Mouse (Mus musculus) G1E (cell line): ENCODE measurements around the gene Actn3.

Experiments
- CTCF ChIP-seq: IDR thresholded peaks from 2 replicates; pipeline ENCODE4 v1.5.1; 2012; ENCODE audit warnings: low read depth, low read length, inconsistent platforms, mixed read lengths
- GATA1 ChIP-seq: IDR thresholded peaks from 2 replicates; pipeline ENCODE4 v1.6.1; 2012; ENCODE audit warnings: borderline replicate concordance, low read length, inconsistent platforms, mixed read lengths
- GATA2 ChIP-seq: IDR thresholded peaks from 2 replicates; pipeline ENCODE4 v1.6.1; 2012; ENCODE audit warnings: low read depth, low read length, inconsistent platforms, borderline replicate concordance
- POLR2AphosphoS5 ChIP-seq: IDR thresholded peaks from 2 replicates; pipeline ENCODE4 v1.6.1; 2012; ENCODE audit warnings: low read depth, low read length, inconsistent platforms; ENCODE audit not compliant: insufficient replicate concordance
- TAL1 ChIP-seq: conservative IDR thresholded peaks from 2 replicates; pipeline ENCODE4 v1.6.1; 2012; ENCODE audit warnings: low read depth, low read length, inconsistent platforms, mixed read lengths

DNA sequence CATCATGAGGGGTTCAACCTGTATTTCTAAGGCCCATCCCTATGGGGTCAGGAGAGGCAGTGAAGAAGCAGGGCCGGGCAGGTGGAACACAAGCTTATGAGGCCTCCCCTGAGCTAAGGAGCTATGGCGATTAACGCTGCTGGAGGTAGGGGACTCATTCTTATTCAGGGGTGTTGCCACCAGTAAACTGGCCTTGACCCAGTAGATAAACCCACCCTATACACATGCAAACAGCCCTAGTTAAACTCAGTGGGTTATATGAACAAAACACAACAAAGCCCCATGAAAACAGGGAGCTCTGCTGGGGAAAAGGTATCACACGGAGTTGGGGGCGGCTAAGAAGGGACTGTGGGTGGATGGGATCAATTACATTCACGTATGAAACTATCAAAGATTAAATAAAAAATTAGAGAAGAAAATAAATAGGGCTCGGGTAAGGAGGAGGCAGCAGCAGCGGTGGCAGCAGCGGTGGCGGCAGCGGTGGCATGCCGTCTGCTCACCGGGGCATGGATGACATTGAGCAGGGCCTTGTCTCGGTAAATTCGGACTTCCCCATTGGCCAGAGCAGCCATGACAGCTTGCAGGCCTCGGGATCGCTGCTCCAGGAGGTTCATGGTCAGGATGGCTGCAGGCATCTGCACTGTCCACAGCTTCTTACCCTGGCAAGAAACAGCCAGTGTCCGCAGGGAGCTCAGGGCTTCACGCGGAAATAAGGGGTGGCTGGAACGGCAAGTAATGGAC lies 19.2 kb upstream of the Actn3 start:
- TF ChIP-seq CTCF (no peak), GATA1 (no peak), GATA2 (no peak), TAL1 (no peak), POLR2AphosphoS5 (no peak)
